Mouse (Mus musculus) forebrain, embryonic 11.5 days (tissue): Measurements from ENCODE around the gene Alox12. TPM values are rescaled to one million over a fixed set of nuclear protein-coding genes. Genes with fewer than 3 reads are reported as not detected.

ENCODE experiments used
- ATAC-seq: fragments of 200-750 bp; cut with Nextera tagmentation; replicated peaks from 2 replicates; pipeline ENCODE4 v1.8.0; 2017; ENCODE audit warnings: moderate TSS enrichment; ENCODE audit not compliant: low FRiP score
- DNase-seq: peaks from one replicate; pipeline ENCODE4 v3.0.0-alpha.2; 2017; ENCODE audit warnings: low spot score
- H3K27ac ChIP-seq: fragments of 300-500 bp; sonication (generic); 2 replicates; pipeline ENCODE4 v1.5.1; 2014; ENCODE audit warnings: low read depth, low read length
- H3K27me3 ChIP-seq: fragments of 300-500 bp; sonication (generic); 2 replicates; pipeline ENCODE4 v1.6.1; 2014; ENCODE audit warnings: mild to moderate bottlenecking, low read length, mixed read lengths; ENCODE audit not compliant: control insufficient read depth, insufficient read depth
- H3K36me3 ChIP-seq: fragments of 300-500 bp; sonication (generic); 2 replicates; pipeline ENCODE4 v1.6.1; 2014; ENCODE audit warnings: mild to moderate bottlenecking, low read length, moderate library complexity, mixed read lengths; ENCODE audit not compliant: control insufficient read depth, insufficient read depth
- H3K4me1 ChIP-seq: fragments of 300-500 bp; sonication (generic); replicated peaks from 2 replicates; pipeline ENCODE4 v1.6.1; 2014; ENCODE audit warnings: low read length, mixed read lengths; ENCODE audit not compliant: control insufficient read depth, insufficient read depth
- H3K4me2 ChIP-seq: fragments of 300-500 bp; sonication (generic); 2 replicates; pipeline ENCODE4 v1.6.1; 2014; ENCODE audit warnings: low read depth, mild to moderate bottlenecking, low read length, moderate library complexity, mixed read lengths; ENCODE audit not compliant: severe bottlenecking
- H3K4me3 ChIP-seq: fragments of 300-500 bp; sonication (generic); 2 replicates; pipeline ENCODE4 v1.5.1; 2014; ENCODE audit warnings: low read depth, low read length
- H3K9ac ChIP-seq: fragments of 300-500 bp; sonication (generic); 2 replicates; pipeline ENCODE4 v1.6.1; 2014; ENCODE audit warnings: low read length
- H3K9me3 ChIP-seq: fragments of 300-500 bp; sonication (generic); 2 replicates; pipeline ENCODE4 v1.6.1; 2016; ENCODE audit warnings: low read length, mixed read lengths; ENCODE audit not compliant: control insufficient read depth
- WGBS: fragments of 180-500 bp; shearing (Covaris S2); extraction: QIAGEN DNeasy Blood & Tissue Kit; methylation state at CpG from one replicate; pipeline ENCODE4 v1.1.7; 2014; 5-methylcytosine and 5-hydroxymethylcytosine counted together
- polyA plus RNA-seq: library from polyadenylated mRNA; unstranded; fragments of >200 nt; fragmentation: Nextera tagmentation; extraction: Ambion mirVana; gene quantifications from 2 replicates; pipeline ENCODE4 v1.2.1, GENCODE M21; 2014

Gene Alox12
- polyA plus RNA-seq, 1 experiment from 2014 or later: 2.5 TPM

GRCm38 (mm10) chr11:70254337-70254736, 816 bp downstream of the Alox12 start:
- Histone ChIP-seq H3K9me3 (no peaks in the 10 kb centered on the region), H3K27ac (no peak overlapping the region), H3K9ac (peak overlapping the region; percentile 30; the same call in 1 of the 2 replicates), H3K4me1 (no peaks in the 10 kb centered on the region; the same call in 1 of the 2 replicates), H3K4me3 (peak overlapping the region; percentile 22; the same call in 1 of the 2 replicates), H3K27me3 (peaks cover 30% of the 10 kb centered on the region), H3K4me2 (peak overlapping the region; percentile 37), H3K36me3 (no peaks in the 10 kb centered on the region)
- DNase-seq (no peak), ATAC-seq (no peak)
- WGBS: 5% methylated on average over 18 of the region's 18 CpGs

GRCm38 (mm10) chr11:70251853-70252252, 3.3 kb downstream of the Alox12 start:
- no peak overlapping the region for H3K4me3 ChIP-seq
- no peaks in the 10 kb centered on the region for H3K36me3 ChIP-seq
- DNase-seq (no peak), ATAC-seq (no peak)
- H3K27me3 ChIP-seq: peaks cover 30% of the 10 kb centered on the region
- H3K27ac ChIP-seq: no peak overlapping the region
- 76% methylated on average over 8 of the region's 8 CpGs for WGBS
- H3K4me2 ChIP-seq: no peak overlapping the region
- no peak overlapping the region for H3K9ac ChIP-seq
- H3K9me3 ChIP-seq: no peaks in the 10 kb centered on the region
- no peaks in the 10 kb centered on the region; the same call in 1 of the 2 replicates for H3K4me1 ChIP-seq

- no peak overlapping the region for H3K4me3 ChIP-seq
- H3K9me3 ChIP-seq: no peaks in the 10 kb centered on the region
- H3K4me2 ChIP-seq: no peak overlapping the region
- WGBS: 74% methylated on average over 11 of the region's 11 CpGs
- ATAC-seq: no peak
- no peaks in the 10 kb centered on the region for H3K36me3 ChIP-seq
- DNase-seq: no peak
- H3K27ac ChIP-seq: no peak overlapping the region
- H3K27me3 ChIP-seq: peaks cover 27% of the 10 kb centered on the region
- H3K4me1 ChIP-seq: no peaks in the 10 kb centered on the region; the same call in 1 of the 2 replicates
- H3K9ac ChIP-seq: no peak overlapping the region
These were observed 5.0 kb downstream of the Alox12 start for GRCm38 (mm10) chr11:70250150-70250549.

DNA sequence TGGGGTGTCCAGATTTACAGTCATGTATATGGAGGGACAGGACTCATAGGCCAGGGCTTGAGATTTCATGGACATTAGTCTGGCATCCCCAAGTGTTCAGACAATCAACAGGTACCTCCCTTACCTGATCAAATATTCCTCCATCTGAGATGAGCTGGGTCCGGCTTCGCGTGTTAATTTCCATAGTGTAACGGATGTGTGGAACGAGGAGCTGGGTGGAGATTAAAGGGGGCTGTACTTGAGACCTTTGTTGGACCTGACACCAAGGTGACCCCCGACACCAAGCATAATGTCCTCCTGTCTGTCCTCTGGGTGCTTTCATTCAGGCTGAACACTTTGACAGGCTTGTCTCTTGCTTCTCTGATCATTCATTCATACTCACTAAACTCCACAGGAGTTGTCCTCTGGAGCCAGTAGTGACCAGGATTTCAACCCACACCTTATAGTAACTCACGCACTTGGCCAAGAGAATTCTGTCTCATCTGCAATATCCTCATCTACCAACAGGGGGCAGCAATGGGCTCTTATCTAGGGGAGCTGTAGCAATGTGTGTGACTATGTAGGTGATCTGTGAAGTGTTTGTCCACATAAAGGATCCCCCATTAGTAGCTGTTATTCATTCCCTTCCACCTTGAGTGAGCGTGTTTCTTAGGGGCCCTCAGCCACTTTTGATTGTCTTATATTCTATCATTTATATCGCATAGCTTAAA, 7.9 kb downstream of the Alox12 start:
- H3K36me3 ChIP-seq: no peaks in the 10 kb centered on the region
- H3K9ac ChIP-seq: no peak overlapping the region
- H3K4me3 ChIP-seq: no peak overlapping the region
- peak; percentile 75 for DNase-seq
- no peak overlapping the region for H3K27ac ChIP-seq
- no peaks in the 10 kb centered on the region for H3K9me3 ChIP-seq
- no peak overlapping the region for H3K4me2 ChIP-seq
- no peaks in the 10 kb centered on the region for H3K4me1 ChIP-seq
- no peak for ATAC-seq
- 0 out of 2 replicates have a peak, but pooled peaks cover 2% of the 10 kb centered on the region for H3K27me3 ChIP-seq
- 50% methylated on average over 9 of the region's 9 CpGs for WGBS

DNA sequence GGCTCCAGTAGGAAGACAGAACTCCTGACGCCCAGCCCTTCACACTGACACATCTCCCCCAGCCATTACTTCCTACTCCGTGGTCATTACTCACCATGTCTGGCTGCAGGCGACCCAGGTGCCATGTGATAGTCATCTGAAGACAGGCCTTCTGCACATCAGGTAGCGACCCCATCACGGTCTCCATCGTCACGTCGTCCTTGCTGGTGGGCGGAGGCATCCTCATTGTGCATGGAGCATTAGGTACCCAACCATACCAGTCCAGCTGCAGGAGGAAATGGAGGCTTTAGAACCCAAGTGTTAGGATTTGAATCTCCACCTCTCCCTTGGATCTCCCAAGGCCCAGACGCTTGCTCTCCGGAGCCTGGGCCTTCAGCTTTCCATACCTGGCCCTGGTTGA, 12.6 kb downstream of the Alox12 start:
- Histone ChIP-seq H3K27me3 (no peaks in the 10 kb centered on the region), H3K9me3 (no peaks in the 10 kb centered on the region), H3K36me3 (no peaks in the 10 kb centered on the region), H3K4me2 (no peak overlapping the region), H3K9ac (no peak overlapping the region), H3K4me1 (peaks cover 11% of the 10 kb centered on the region), H3K27ac (no peak overlapping the region), H3K4me3 (no peak overlapping the region)
- 72% methylated on average over 11 of the region's 11 CpGs for WGBS
- DNase-seq: no peak
- ATAC-seq: no peak

- WGBS: under 1% methylated on average over 31 of the region's 35 CpGs
- Histone ChIP-seq H3K27me3 (no peaks in the 10 kb centered on the region), H3K4me3 (peak within 1 kb of the TSS; percentile 83), H3K4me2 (peak within 1 kb of the TSS; percentile 95), H3K9ac (peak within 1 kb of the TSS; percentile 86), H3K4me1 (peaks cover 14% of the 10 kb centered on the region), H3K36me3 (peaks cover 5% of the 10 kb centered on the region; the same call in 1 of the 2 replicates), H3K27ac (peak within 1 kb of the TSS; percentile 57; the same call in 1 of the 2 replicates), H3K9me3 (no peaks in the 10 kb centered on the region)
- DNase-seq (peak; percentile 88), ATAC-seq (peak; percentile 44)
These were observed 15.4 kb downstream of the Alox12 start, which contains the start of the genes Gm21988 and Rnasek for GRCm38 (mm10) chr11:70239541-70240279. TSS of gene Gm21988 (minus strand) at chr11:70239830. TSS of gene Rnasek (minus strand) at chr11:70239842.

GRCm38 (mm10) chr11:70238591-70239440, 16.3 kb downstream of the Alox12 start:
- peak overlapping the region; percentile 70; the same call in 1 of the 2 replicates for H3K27ac ChIP-seq
- no peak for ATAC-seq
- H3K27me3 ChIP-seq: no peaks in the 10 kb centered on the region
- peaks cover 14% of the 10 kb centered on the region for H3K4me1 ChIP-seq
- H3K9ac ChIP-seq: peak overlapping the region; percentile 86
- WGBS: 13% methylated on average over 23 of the region's 23 CpGs
- no peak for DNase-seq
- H3K4me3 ChIP-seq: peak overlapping the region; percentile 83
- no peaks in the 10 kb centered on the region for H3K9me3 ChIP-seq
- peak overlapping the region; percentile 95 for H3K4me2 ChIP-seq
- peaks cover 5% of the 10 kb centered on the region; the same call in 1 of the 2 replicates for H3K36me3 ChIP-seq
